ENCODE assay signal across 14 mouse cellular contexts in the genomic region with DNA sequence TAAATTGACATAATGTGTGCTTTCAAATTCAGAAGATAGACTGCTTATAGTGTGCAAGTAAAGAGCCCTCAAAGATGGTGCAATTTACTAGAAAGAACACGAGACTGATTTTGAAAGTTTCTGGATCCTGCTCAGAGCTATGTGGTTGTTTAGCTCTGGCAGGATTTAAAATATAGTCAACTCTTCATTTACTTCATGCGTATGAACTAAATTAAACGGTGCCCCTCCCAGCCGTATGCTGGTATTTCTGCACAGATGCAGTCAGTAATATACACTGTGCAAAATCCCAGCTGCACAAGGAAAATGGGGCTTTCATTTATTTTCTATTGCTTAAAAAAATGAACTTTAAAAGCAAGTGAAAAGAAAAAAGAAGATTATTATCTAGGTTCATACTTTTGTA.
"Had no signal": no experiment of that assay in that cellular context is flagged by ENCODE, and none has a peak within 500 bp of the region (broad histone marks: within the 10 kb centered on the region; RNA-seq: fewer than 3 reads in every experiment).

No protein-coding gene starts in this region.

- H3K27ac ChIP-seq: layer of hippocampus, adult 2 months; limb, embryonic 10.5 days; liver, embryonic 15.5 days; midbrain, embryonic 13.5 days; stomach, embryonic 15.5 days had no signal

- H3K36me3 ChIP-seq: limb, embryonic 10.5 days; liver, embryonic 15.5 days; midbrain, embryonic 13.5 days; stomach, embryonic 15.5 days had no signal

- ATAC-seq: inflammation-experienced regulatory T-cells, adult 6 months; intestine, postnatal 0 days; lung, postnatal 0 days; midbrain, embryonic 13.5 days had no signal

- H3K4me1 ChIP-seq: limb, embryonic 10.5 days; liver, embryonic 15.5 days; midbrain, embryonic 13.5 days; stomach, embryonic 15.5 days had no signal

- H3K9me3 ChIP-seq: limb, embryonic 10.5 days; liver, embryonic 15.5 days; midbrain, embryonic 13.5 days; stomach, embryonic 15.5 days had no signal

- H3K9ac ChIP-seq: liver, embryonic 15.5 days; midbrain, embryonic 13.5 days; stomach, embryonic 15.5 days had no signal

- H3K27me3 ChIP-seq: liver, embryonic 15.5 days; midbrain, embryonic 13.5 days; stomach, embryonic 15.5 days had no signal

- H3K4me3 ChIP-seq: layer of hippocampus, adult 2 months; limb, embryonic 10.5 days; liver, embryonic 15.5 days; midbrain, embryonic 13.5 days; stomach, embryonic 15.5 days had no signal

- H3K4me2 ChIP-seq: liver, embryonic 11.5 days; liver, embryonic 15.5 days; midbrain, embryonic 13.5 days; stomach, embryonic 15.5 days had no signal

- DNase-seq: kidney, adult 8-10 months; kidney, postnatal 25 days; lung, adult 2 months; lung, postnatal 36 days; thymus, postnatal 4 days had no signal
